Mouse (Mus musculus) embryonic fibroblast, embryonic 13.5 days (primary cell): ENCODE measurements at regions not wholly inside any gene's neighbourhood (a gene's known extent, or its start where the extent isn't known, plus 50 kb on each side); places are given as distances from the start of the nearest gene placed in this dataset.

Source experiments
- CTCF ChIP-seq: IDR thresholded peaks from 2 replicates; pipeline ENCODE4 v1.5.1; 2011; ENCODE audit warnings: mild to moderate bottlenecking, control low read depth, low read length, moderate library complexity, borderline replicate concordance; ENCODE audit not compliant: insufficient read depth
- POLR2A ChIP-seq: IDR thresholded peaks from 2 replicates; pipeline ENCODE4 v1.6.1; 2011; ENCODE audit warnings: low read depth, mild to moderate bottlenecking, control low read depth, low read length, moderate library complexity

DNA sequence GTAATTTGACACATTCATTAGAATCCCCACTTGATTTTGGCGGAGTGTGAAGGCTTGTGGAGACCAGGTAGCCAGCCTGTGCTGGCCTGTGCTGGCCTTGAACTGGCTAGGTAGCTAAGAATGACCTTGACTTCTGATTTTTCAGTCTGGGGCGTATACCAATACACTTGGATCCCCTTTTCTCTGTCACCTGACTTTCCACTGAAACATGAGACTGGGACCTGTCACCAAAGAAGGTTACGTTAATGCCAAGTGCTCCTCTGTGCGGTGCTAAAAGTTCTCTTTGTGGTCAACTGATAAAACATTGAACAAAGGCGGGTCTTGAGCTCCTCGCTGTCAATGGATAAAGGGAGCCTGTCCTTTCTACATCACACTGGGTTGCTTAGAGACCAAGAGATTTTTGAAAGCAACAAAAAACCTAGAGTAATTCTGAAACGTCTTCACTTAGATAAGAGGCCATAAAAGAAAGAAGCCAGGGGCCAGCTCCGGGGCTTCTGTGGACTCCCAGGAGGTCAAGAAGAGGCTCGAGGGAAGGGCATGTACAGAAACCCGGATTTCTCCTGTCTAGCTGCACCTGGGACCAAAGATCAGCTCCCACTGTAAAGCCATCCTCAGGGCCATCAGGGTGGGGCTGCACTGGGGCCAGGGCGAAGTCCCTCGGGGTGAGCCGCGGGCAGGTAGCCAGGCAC is 109.0 kb upstream of the Egln3 start:
- no peak for TF ChIP-seq POLR2A
- TF ChIP-seq CTCF, result no peak
